Mouse (Mus musculus) heart, postnatal 0 days (tissue): ENCODE data around the gene Lsm14b.

Source experiments
- CTCF ChIP-seq: IDR thresholded peaks from 2 replicates; pipeline ENCODE4 v1.5.1; 2016; ENCODE audit warnings: antibody characterized with exemption, control low read depth, low read depth
- EP300 ChIP-seq: IDR thresholded peaks from 2 replicates; pipeline ENCODE4 v1.6.1; 2016; ENCODE audit warnings: antibody characterized with exemption, low read depth

- no peak for TF ChIP-seq EP300
- no peak for TF ChIP-seq CTCF
These were observed 46.9 kb downstream of the Lsm14b start for GRCm38 (mm10) chr2:180071671-180072070.
